Mouse (Mus musculus): ENCODE results near the gene B3gnt6. TPM values are rescaled to one million over a fixed set of nuclear protein-coding genes. Genes with fewer than 3 reads are reported as not detected.

The B3gnt6 gene
- total and polyA plus RNA-seq, 2 experiments from 2014 or later = 1.3 to 2.0 TPM

DNA sequence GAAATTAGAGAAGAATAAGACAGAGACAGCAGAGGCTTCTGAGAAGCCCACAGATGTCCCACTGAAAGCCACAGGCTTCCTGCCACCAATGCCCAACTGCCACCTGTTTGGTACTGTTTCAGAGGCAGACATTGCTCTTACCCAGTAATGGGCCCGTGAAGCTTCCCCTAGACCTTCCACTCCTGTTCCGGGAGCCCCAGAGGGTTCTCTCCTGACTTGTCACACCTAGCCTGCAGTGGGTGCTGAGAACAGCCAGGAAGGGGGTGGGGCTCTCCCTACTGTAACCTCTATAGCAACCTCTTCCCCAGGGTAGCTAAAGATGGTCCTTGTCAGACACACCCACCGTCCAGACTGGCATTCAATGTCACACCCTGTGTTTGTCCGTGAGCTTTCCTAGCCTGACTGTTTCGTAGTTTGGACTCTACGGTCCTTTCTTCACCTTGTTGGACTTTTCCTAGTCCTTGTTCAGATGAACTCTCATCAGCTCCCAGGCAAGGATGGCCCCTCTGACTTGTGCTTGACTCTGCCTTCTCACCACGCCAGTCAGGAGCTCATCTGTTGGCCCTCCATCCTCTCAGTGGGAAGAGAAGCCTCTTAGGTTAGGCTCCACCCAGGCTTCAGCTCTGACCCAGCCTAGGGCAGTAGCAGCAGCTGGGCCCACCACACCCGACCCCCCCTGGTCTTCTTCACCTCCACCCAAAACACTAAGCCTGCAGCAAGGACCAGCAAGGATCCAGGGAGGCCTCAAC is 22.8 kb downstream of the B3gnt6 start:
- DNase-seq (ENCODE audit: low spot score) (no peak), ATAC-seq (ENCODE audit: low FRiP score) (no peak)
- Histone ChIP-seq H3K4me1 (ENCODE audit: insufficient read depth, low read length) (peaks cover 8% of the 10 kb centered on the region), H3K27me3 (ENCODE audit: insufficient read depth, low read length) (no peaks in the 10 kb centered on the region), H3K9ac (replicated peaks; ENCODE audit: low read length, poor library complexity, severe bottlenecking) (no peak overlapping the region), H3K9me3 (ENCODE audit: low read length) (no peaks in the 10 kb centered on the region), H3K4me3 (ENCODE audit: low read depth, low read length) (peak overlapping the region; percentile 68), H3K4me2 (ENCODE audit: low read depth, low read length, poor library complexity, severe bottlenecking) (peak overlapping the region; percentile 78), H3K36me3 (ENCODE audit: insufficient read depth, low read length) (no peaks in the 10 kb centered on the region), H3K27ac (ENCODE audit: low read depth, low read length) (no peak overlapping the region)
- WGBS = 80% methylated on average over 8 of the region's 8 CpGs
- TF ChIP-seq CTCF (IDR thresholded peaks at IDR 0.05) = no peak

DNA sequence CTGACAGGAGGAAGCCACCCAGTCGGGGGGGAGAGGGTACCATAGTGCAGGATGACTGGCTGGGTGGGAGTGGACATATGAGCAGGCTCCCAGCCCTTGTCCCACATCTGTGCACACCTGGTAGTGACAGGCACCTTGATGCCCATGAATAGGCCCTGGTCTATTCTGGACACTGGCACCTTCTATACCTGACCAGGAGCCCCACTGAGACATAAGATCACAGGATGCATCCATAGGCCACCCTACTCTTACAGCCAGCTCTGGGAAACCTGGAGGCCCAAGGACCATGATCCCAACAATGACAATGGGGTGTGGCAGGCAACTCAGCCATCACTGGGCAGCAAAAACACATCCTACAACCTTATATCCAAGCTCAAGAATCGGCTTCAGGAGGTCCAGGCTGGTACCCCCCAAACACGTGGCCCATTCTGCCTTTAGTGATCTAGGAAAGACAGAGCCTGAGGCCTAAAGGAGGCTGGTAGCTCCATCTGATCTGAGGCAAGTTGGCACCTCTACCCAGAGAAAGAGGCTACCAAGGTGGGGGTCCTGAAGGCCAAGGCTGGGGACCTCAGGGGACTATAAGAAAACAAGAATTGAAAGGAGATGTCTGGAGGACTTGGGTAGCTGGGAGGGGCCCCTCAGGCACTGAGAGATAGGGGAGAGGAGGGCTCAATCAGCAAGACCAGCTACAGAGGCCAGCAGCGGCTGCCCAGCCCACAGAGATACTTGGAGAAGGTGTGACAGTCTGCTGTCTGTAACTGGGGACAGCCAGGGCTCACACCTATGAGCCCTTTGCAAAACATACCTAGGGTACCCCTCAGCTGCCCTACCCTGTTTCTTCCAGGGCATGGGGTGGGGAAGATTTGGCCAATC is 24.2 kb downstream of the B3gnt6 start:
- no peak for DNase-seq (ENCODE audit: low spot score)
- no peaks in the 10 kb centered on the region for H3K27me3 ChIP-seq (ENCODE audit: insufficient read depth, low read length)
- no peak overlapping the region for H3K9ac ChIP-seq (replicated peaks; ENCODE audit: low read length, poor library complexity, severe bottlenecking)
- H3K27ac ChIP-seq (ENCODE audit: low read depth, low read length) = no peak overlapping the region
- no peaks in the 10 kb centered on the region for H3K9me3 ChIP-seq (ENCODE audit: low read length)
- H3K4me1 ChIP-seq (ENCODE audit: insufficient read depth, low read length) = peaks cover 8% of the 10 kb centered on the region
- ATAC-seq (ENCODE audit: low FRiP score) = no peak
- no peaks in the 10 kb centered on the region for H3K36me3 ChIP-seq (ENCODE audit: insufficient read depth, low read length)
- no peak for TF ChIP-seq CTCF (IDR thresholded peaks at IDR 0.05)
- H3K4me2 ChIP-seq (ENCODE audit: low read depth, low read length, poor library complexity, severe bottlenecking) = no peak overlapping the region
- no peak overlapping the region for H3K4me3 ChIP-seq (ENCODE audit: low read depth, low read length)
- 74% methylated on average over 4 of the region's 4 CpGs for WGBS

DNA sequence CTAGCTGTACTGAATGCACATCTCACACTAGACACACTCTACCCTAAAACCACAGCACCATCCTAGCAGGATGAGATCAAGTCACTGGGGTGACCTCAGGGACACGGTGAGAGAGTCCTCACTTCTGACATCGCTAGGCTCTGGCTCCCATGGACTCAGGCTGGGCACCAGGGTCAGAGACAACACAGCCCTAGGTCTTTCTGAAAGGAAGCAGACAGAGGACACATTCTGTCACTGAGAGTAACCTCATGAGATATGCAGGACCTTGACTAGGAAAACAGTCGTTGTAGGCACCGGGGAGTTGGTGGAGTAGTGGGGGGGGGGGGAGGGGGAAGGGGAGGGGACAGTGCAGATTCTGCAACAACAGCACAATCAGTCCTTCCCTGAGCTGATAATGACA is 25.9 kb downstream of the B3gnt6 start:
- no peaks in the 10 kb centered on the region for H3K36me3 ChIP-seq (ENCODE audit: insufficient read depth, low read length)
- H3K9me3 ChIP-seq (ENCODE audit: low read length) = no peaks in the 10 kb centered on the region
- no peak overlapping the region for H3K4me2 ChIP-seq (ENCODE audit: low read depth, low read length, poor library complexity, severe bottlenecking)
- no peak overlapping the region for H3K4me3 ChIP-seq (ENCODE audit: low read depth, low read length)
- 63% methylated on average over 4 of the region's 4 CpGs for WGBS
- H3K27ac ChIP-seq (ENCODE audit: low read depth, low read length) = no peak overlapping the region
- H3K4me1 ChIP-seq (ENCODE audit: insufficient read depth, low read length) = peaks cover 8% of the 10 kb centered on the region
- DNase-seq (ENCODE audit: low spot score) = no peak
- no peak overlapping the region for H3K9ac ChIP-seq (replicated peaks; ENCODE audit: low read length, poor library complexity, severe bottlenecking)
- ATAC-seq (ENCODE audit: low FRiP score) = no peak
- H3K27me3 ChIP-seq (ENCODE audit: insufficient read depth, low read length) = no peaks in the 10 kb centered on the region
- no peak for TF ChIP-seq CTCF (IDR thresholded peaks at IDR 0.05)

DNA sequence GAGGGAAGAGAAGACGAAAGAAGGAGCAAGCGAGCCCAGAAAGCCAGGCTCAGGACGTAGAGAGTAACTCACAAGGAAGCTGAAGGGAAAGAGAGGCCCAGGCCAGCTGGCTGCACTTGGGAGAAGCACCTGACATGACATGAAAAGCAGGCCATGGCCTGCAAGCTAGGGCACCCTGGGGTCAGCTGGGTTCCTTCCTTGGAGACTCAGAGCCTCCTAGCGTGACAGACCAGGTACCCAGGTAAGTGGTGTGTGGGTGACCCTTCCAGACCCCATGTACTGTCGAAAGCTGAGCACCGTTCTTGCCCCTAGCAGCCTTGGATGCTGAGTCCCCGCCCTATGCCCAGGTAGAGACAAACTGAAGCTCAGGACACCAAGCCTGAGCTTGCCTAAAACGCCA is 26.6 kb downstream of the B3gnt6 start:
- H3K27me3 ChIP-seq (ENCODE audit: insufficient read depth, low read length) = no peaks in the 10 kb centered on the region
- H3K4me3 ChIP-seq (ENCODE audit: low read depth, low read length) = no peak overlapping the region
- H3K9ac ChIP-seq (replicated peaks; ENCODE audit: low read length, poor library complexity, severe bottlenecking) = no peak overlapping the region
- no peak overlapping the region for H3K4me2 ChIP-seq (ENCODE audit: low read depth, low read length, poor library complexity, severe bottlenecking)
- no peaks in the 10 kb centered on the region for H3K9me3 ChIP-seq (ENCODE audit: low read length)
- no peak for TF ChIP-seq CTCF (IDR thresholded peaks at IDR 0.05)
- WGBS = 86% methylated on average over 8 of the region's 8 CpGs
- DNase-seq (ENCODE audit: low spot score) = no peak
- no peak for ATAC-seq (ENCODE audit: low FRiP score)
- peaks cover 8% of the 10 kb centered on the region for H3K4me1 ChIP-seq (ENCODE audit: insufficient read depth, low read length)
- H3K36me3 ChIP-seq (ENCODE audit: insufficient read depth, low read length) = no peaks in the 10 kb centered on the region
- H3K27ac ChIP-seq (ENCODE audit: low read depth, low read length) = no peak overlapping the region

DNA sequence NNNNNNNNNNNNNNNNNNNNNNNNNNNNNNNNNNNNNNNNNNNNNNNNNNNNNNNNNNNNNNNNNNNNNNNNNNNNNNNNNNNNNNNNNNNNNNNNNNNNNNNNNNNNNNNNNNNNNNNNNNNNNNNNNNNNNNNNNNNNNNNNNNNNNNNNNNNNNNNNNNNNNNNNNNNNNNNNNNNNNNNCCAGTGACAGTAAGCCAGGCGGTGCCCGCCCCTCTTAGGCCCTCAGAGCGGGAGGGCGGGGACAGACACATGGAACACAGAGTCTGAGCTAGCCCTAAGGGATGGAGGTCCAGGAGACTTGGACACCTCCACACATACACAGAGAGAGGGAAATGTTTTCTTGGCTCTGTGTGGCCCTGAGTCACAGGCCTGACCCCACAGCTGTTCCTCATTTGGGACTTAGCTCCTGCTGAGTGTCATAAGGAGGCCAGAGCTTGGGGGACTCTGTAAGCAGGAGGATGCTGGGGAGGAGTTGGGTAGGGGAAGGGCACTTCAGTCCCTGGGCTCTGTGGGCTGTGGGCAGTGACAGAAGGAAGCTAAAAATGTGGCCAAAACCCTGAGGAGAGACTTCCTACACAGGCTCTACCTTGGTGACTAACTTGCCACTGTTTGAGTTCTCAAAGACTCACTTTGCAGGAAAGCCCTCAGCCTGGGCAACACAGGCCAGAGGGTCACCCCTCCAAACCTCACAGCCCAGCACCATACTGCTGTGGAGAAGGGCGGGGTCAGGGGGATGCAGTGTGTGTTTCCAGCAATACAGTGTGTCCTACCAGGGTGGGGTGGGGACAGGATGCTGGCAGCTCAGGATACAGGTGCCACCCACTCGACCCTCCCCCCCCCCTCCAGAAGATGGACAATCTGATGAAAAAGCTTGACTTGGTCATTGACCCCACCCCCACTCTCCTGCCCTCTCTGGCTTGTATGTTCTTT is 27.9 kb downstream of the B3gnt6 start:
- no peak for TF ChIP-seq CTCF (IDR thresholded peaks at IDR 0.05)
- H3K9ac ChIP-seq (replicated peaks; ENCODE audit: low read length, poor library complexity, severe bottlenecking) = no peak overlapping the region
- no peak for ATAC-seq (ENCODE audit: low FRiP score)
- no peak overlapping the region for H3K27ac ChIP-seq (ENCODE audit: low read depth, low read length)
- no peak overlapping the region for H3K4me2 ChIP-seq (ENCODE audit: low read depth, low read length, poor library complexity, severe bottlenecking)
- no peaks in the 10 kb centered on the region for H3K9me3 ChIP-seq (ENCODE audit: low read length)
- WGBS = 60% methylated on average over 6 of the region's 6 CpGs
- no peak for DNase-seq (ENCODE audit: low spot score)
- H3K4me3 ChIP-seq (ENCODE audit: low read depth, low read length) = no peak overlapping the region
- no peaks in the 10 kb centered on the region for H3K4me1 ChIP-seq (ENCODE audit: insufficient read depth, low read length)
- no peaks in the 10 kb centered on the region for H3K27me3 ChIP-seq (ENCODE audit: insufficient read depth, low read length)
- no peaks in the 10 kb centered on the region for H3K36me3 ChIP-seq (ENCODE audit: insufficient read depth, low read length)

All from midbrain, postnatal 0 days (tissue).